Mouse (Mus musculus): ENCODE results near the gene Scml4. TPM values are rescaled to one million over a fixed set of nuclear protein-coding genes. Genes with fewer than 3 reads are reported as not detected.
A peak's percentile ranks its signal among the peaks of the same experiment; 100 is the strongest.

The Scml4 gene
- total and polyA plus RNA-seq, 3 experiments: 0.84 to 1.3 (median 1.3) TPM

GRCm38 (mm10) chr10:42963061-42963460, 102.9 kb downstream of the Scml4 start:
- 87% methylated on average over 2 of the region's 2 CpGs for WGBS
- DNase-seq: no peak
- no peaks in the 10 kb centered on the region for H3K36me3 ChIP-seq (ENCODE audit: control insufficient read depth, insufficient read depth, low read length)
- no peaks in the 10 kb centered on the region for H3K27me3 ChIP-seq (ENCODE audit: control insufficient read depth, insufficient read depth, low read length)
- intact Hi-C loops (cut with DNase I): no loop called here
- TF ChIP-seq EP300 (IDR thresholded peaks at IDR 0.05; ENCODE audit: insufficient read depth, low read depth, low read length) (no peak), POLR2A (IDR thresholded peaks at IDR 0.05; ENCODE audit: insufficient read depth, low read depth, low read length) (no peak), CTCF (IDR thresholded peaks at IDR 0.05) (no peak)
- H3K4me3 ChIP-seq: no peak overlapping the region
- H3K27ac ChIP-seq: no peak overlapping the region
- H3K4me1 ChIP-seq (ENCODE audit: control insufficient read depth, insufficient read depth, low read length): peaks cover 3% of the 10 kb centered on the region; the same call in 1 of the 2 replicates
- H3K79me2 ChIP-seq (replicated peaks; ENCODE audit: control insufficient read depth, insufficient read depth, low read length): no peaks in the 10 kb centered on the region
- no peak overlapping the region for H3K9ac ChIP-seq (ENCODE audit: low read depth, low read length)

DNA sequence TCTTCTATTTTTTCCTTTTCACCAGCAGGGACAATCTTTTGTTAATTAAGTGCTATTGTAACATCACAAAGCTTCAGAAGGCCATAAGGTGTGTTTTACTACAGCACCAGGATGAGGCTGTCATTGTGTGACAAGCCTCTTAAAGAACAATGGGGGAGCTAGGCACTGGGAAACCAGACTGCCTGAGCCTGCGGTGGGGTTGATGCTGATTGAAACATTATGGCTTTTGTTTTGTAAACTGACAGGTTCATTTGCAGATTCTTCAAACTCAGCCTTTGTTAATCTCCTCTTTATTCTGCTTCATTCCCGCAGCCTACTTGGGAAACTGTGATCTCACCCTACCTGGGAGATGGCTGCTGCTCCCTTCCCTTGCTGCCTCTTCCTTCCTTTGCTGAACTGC, 108.2 kb downstream of the Scml4 start:
- intact Hi-C loops (cut with DNase I): no loop called here
- no peaks in the 10 kb centered on the region for H3K79me2 ChIP-seq (replicated peaks; ENCODE audit: control insufficient read depth, insufficient read depth, low read length)
- H3K9ac ChIP-seq (ENCODE audit: low read depth, low read length): no peak overlapping the region
- no peaks in the 10 kb centered on the region for H3K4me1 ChIP-seq (ENCODE audit: control insufficient read depth, insufficient read depth, low read length)
- no peak for TF ChIP-seq EP300 (IDR thresholded peaks at IDR 0.05; ENCODE audit: insufficient read depth, low read depth, low read length)
- TF ChIP-seq CTCF (IDR thresholded peaks at IDR 0.05): no peak
- no peak for TF ChIP-seq POLR2A (IDR thresholded peaks at IDR 0.05; ENCODE audit: insufficient read depth, low read depth, low read length)
- H3K27me3 ChIP-seq (ENCODE audit: control insufficient read depth, insufficient read depth, low read length): no peaks in the 10 kb centered on the region
- H3K4me3 ChIP-seq: no peak overlapping the region
- WGBS: 33% methylated on average over 2 of the region's 2 CpGs
- H3K36me3 ChIP-seq (ENCODE audit: control insufficient read depth, insufficient read depth, low read length): no peaks in the 10 kb centered on the region
- DNase-seq: no peak
- H3K27ac ChIP-seq: no peak overlapping the region

DNA sequence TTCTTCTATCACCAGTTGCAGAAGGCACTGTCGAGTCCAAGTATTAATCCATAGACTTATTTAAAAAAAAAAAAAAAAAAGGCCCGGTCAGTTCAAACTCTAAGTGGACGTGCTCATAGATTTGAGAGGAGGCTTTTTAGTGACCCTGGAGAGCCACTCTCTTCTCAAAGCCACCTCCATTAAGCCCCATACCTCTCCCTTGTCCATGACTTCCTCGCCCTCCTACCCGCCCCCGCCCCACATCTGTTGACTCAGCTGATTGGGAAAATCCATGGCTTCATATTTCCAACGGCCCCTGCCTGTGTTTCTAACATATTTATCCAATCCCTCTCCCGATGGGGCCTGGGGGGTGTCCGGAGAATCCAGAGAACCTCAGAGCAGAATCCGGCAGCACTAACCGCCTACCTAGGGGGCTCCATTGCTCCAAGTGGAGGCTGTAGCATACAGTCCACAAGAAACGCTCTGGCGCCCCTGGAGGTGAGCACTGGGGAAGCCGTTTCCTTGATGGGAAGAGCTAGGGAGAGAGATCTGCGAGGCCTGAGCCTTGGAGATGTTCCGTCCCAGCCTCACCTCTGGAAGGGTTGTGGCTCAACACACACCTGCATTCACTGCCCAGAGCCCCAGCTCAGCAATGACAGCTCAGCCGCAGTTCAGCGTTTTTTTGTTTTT, 112.5 kb downstream of the Scml4 start:
- no peaks in the 10 kb centered on the region for H3K79me2 ChIP-seq (replicated peaks; ENCODE audit: control insufficient read depth, insufficient read depth, low read length)
- peak; percentile 54 to 76 for DNase-seq
- intact Hi-C loops (cut with DNase I): no loop called here
- H3K27me3 ChIP-seq (ENCODE audit: control insufficient read depth, insufficient read depth, low read length): 0 out of 2 replicates have a peak, but pooled peaks cover 1% of the 10 kb centered on the region
- no peaks in the 10 kb centered on the region for H3K36me3 ChIP-seq (ENCODE audit: control insufficient read depth, insufficient read depth, low read length)
- H3K4me3 ChIP-seq: no peak overlapping the region
- TF ChIP-seq EP300 (IDR thresholded peaks at IDR 0.05; ENCODE audit: insufficient read depth, low read depth, low read length) (0 out of 2 replicates have a peak, but pooled peaks have one; percentile 26), POLR2A (IDR thresholded peaks at IDR 0.05; ENCODE audit: insufficient read depth, low read depth, low read length) (no peak), CTCF (IDR thresholded peaks at IDR 0.05) (peak; percentile 70)
- no peak overlapping the region for H3K9ac ChIP-seq (ENCODE audit: low read depth, low read length)
- WGBS: 22% methylated on average over 18 of the region's 18 CpGs
- no peaks in the 10 kb centered on the region for H3K4me1 ChIP-seq (ENCODE audit: control insufficient read depth, insufficient read depth, low read length)
- no peak overlapping the region for H3K27ac ChIP-seq

DNA sequence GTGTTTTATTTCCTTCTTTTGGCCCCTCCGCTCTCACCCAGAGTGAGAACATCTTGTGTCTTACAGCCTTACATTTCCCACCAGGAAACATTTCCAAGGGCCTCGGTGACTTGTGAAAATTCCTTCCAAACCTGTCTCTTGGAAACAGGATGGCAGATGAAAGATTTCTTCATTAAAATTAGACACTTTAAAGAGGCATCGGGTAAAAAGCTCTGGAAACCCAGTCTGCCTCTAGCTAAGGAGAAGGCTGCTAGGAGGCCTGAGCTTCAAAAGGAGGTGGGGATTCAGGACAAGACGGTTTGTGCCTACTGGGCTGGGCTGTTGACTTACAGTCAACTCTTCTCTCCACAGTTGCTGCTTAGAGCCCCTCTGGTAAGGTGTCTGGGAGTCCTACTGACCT, 113.4 kb downstream of the Scml4 start:
- Histone ChIP-seq H3K4me3 (no peak overlapping the region), H3K27me3 (ENCODE audit: control insufficient read depth, insufficient read depth, low read length) (0 out of 2 replicates have a peak, but pooled peaks cover 1% of the 10 kb centered on the region), H3K4me1 (ENCODE audit: control insufficient read depth, insufficient read depth, low read length) (no peaks in the 10 kb centered on the region), H3K9ac (ENCODE audit: low read depth, low read length) (no peak overlapping the region), H3K36me3 (ENCODE audit: control insufficient read depth, insufficient read depth, low read length) (no peaks in the 10 kb centered on the region), H3K79me2 (replicated peaks; ENCODE audit: control insufficient read depth, insufficient read depth, low read length) (no peaks in the 10 kb centered on the region), H3K27ac (no peak overlapping the region)
- intact Hi-C loops (cut with DNase I): no loop called here
- DNase-seq: no peak
- TF ChIP-seq EP300 (IDR thresholded peaks at IDR 0.05; ENCODE audit: insufficient read depth, low read depth, low read length) (no peak), POLR2A (IDR thresholded peaks at IDR 0.05; ENCODE audit: insufficient read depth, low read depth, low read length) (no peak), CTCF (IDR thresholded peaks at IDR 0.05) (no peak)
- 69% methylated on average over 4 of the region's 4 CpGs for whole genome bisulfite sequencing

DNA sequence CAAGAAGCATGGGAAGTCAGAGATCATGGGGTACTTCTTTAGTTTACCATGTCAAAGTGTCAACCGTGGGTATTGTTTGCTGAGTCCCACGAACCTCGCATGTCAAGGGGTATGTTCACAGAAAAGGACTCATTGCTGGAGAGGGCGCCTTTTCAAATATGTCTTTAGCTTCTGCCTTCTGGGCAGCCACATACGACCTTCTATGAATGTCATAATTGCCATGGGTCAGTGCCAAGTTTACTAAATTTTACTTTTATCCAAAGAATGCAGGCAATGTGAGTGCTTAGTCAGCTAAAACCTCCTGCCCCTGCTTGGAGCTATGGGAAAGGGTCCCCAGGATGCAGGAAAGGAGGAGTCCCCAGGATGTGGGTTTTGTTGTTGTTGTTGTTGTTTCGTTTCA, 116.4 kb downstream of the Scml4 start:
- 84% methylated on average over 6 of the region's 6 CpGs for WGBS
- no peak overlapping the region for H3K27ac ChIP-seq
- 0 out of 2 replicates have a peak, but pooled peaks cover 1% of the 10 kb centered on the region for H3K27me3 ChIP-seq (ENCODE audit: control insufficient read depth, insufficient read depth, low read length)
- no peak for DNase-seq
- H3K4me1 ChIP-seq (ENCODE audit: control insufficient read depth, insufficient read depth, low read length): no peaks in the 10 kb centered on the region
- TF ChIP-seq CTCF (IDR thresholded peaks at IDR 0.05): no peak
- no peaks in the 10 kb centered on the region for H3K36me3 ChIP-seq (ENCODE audit: control insufficient read depth, insufficient read depth, low read length)
- no peaks in the 10 kb centered on the region for H3K79me2 ChIP-seq (replicated peaks; ENCODE audit: control insufficient read depth, insufficient read depth, low read length)
- no peak overlapping the region for H3K4me3 ChIP-seq
- intact Hi-C loops (cut with DNase I): no loop called here
- no peak overlapping the region for H3K9ac ChIP-seq (ENCODE audit: low read depth, low read length)

GRCm38 (mm10) chr10:42978346-42978745, 118.2 kb downstream of the Scml4 start:
- Histone ChIP-seq H3K27ac (no peak overlapping the region), H3K27me3 (ENCODE audit: control insufficient read depth, insufficient read depth, low read length) (0 out of 2 replicates have a peak, but pooled peaks cover 1% of the 10 kb centered on the region), H3K36me3 (ENCODE audit: control insufficient read depth, insufficient read depth, low read length) (no peaks in the 10 kb centered on the region), H3K4me3 (no peak overlapping the region), H3K79me2 (replicated peaks; ENCODE audit: control insufficient read depth, insufficient read depth, low read length) (no peaks in the 10 kb centered on the region), H3K9ac (ENCODE audit: low read depth, low read length) (no peak overlapping the region), H3K4me1 (ENCODE audit: control insufficient read depth, insufficient read depth, low read length) (no peaks in the 10 kb centered on the region)
- no peak for TF ChIP-seq POLR2A (IDR thresholded peaks at IDR 0.05; ENCODE audit: insufficient read depth, low read depth, low read length)
- no peak for TF ChIP-seq EP300 (IDR thresholded peaks at IDR 0.05; ENCODE audit: insufficient read depth, low read depth, low read length)
- TF ChIP-seq CTCF (IDR thresholded peaks at IDR 0.05): no peak
- no peak for DNase-seq
- intact Hi-C loops (cut with DNase I): no loop called here
- WGBS: 56% methylated on average over 3 of the region's 3 CpGs
